Mouse (Mus musculus) G1E (cell line): ENCODE results near the gene Pigb.

ENCODE experiments used
- CTCF ChIP-seq: IDR thresholded peaks from 2 replicates; pipeline ENCODE4 v1.5.1; 2012; ENCODE audit warnings: low read depth, low read length, inconsistent platforms, mixed read lengths
- GATA1 ChIP-seq: IDR thresholded peaks from 2 replicates; pipeline ENCODE4 v1.6.1; 2012; ENCODE audit warnings: borderline replicate concordance, low read length, inconsistent platforms, mixed read lengths
- GATA2 ChIP-seq: IDR thresholded peaks from 2 replicates; pipeline ENCODE4 v1.6.1; 2012; ENCODE audit warnings: low read depth, low read length, inconsistent platforms, borderline replicate concordance
- TAL1 ChIP-seq: conservative IDR thresholded peaks from 2 replicates; pipeline ENCODE4 v1.6.1; 2012; ENCODE audit warnings: low read depth, low read length, inconsistent platforms, mixed read lengths

GRCm38 (mm10) chr9:73049833-73050232 lies 9.7 kb upstream of the Pigb start:
- TF ChIP-seq CTCF: no peak
- no peak for TF ChIP-seq TAL1
- no peak for TF ChIP-seq GATA1
- TF ChIP-seq GATA2: no peak
